Mouse (Mus musculus) brain, embryonic 14.5 days (tissue): ENCODE results near the gene Aspg.

Experiments used
- CTCF ChIP-seq: fragments of 200-500 bp; IDR thresholded peaks from 2 replicates; pipeline ENCODE4 v1.5.1; 2012; ENCODE audit warnings: inconsistent platforms, mild to moderate bottlenecking, moderate library complexity, borderline replicate concordance; ENCODE audit not compliant: insufficient read depth, insufficient read length; ENCODE audit errors: extremely low read depth
- POLR2A ChIP-seq: fragments of 200-500 bp; IDR thresholded peaks from 2 replicates; pipeline ENCODE4 v1.6.1; 2012; ENCODE audit warnings: mild to moderate bottlenecking, inconsistent platforms, borderline replicate concordance; ENCODE audit not compliant: poor library complexity, insufficient read depth, insufficient read length, severe bottlenecking; ENCODE audit errors: extremely low read depth

- TF ChIP-seq POLR2A = no peak
- TF ChIP-seq CTCF = no peak
Observed at GRCm38 (mm10) chr12:112141300-112141699, 34.8 kb downstream of the Aspg start.
